Mouse (Mus musculus): Measurements from ENCODE around the gene Olfr453.

GRCm38 (mm10) chr6:42794982-42795381 is 55.8 kb downstream of the Olfr453 start:
- no peak for TF ChIP-seq CTCF (IDR thresholded peaks at IDR 0.05; ENCODE audit: low read depth)
- TF ChIP-seq EP300 (IDR thresholded peaks at IDR 0.05; ENCODE audit: low read depth): no peak
